Mouse (Mus musculus): Measurements from ENCODE around the gene Cr2. TPM values are rescaled to one million over a fixed set of nuclear protein-coding genes. Genes with fewer than 3 reads are reported as not detected.

Gene Cr2
- not detected in 2 replicates for polyA plus RNA-seq (2012; rRNA removed)

GRCm38 (mm10) chr1:195175980-195176931, at the start of gene Cr2:
Gene Cr2, minus strand, starts transcription at chr1:195176716.

GRCm38 (mm10) chr1:195130953-195131674, 45.4 kb downstream of the Cr2 start, which contains the start of gene Cr1l:
Gene Cr1l, minus strand, starts transcription at chr1:195131586.

GRCm38 (mm10) chr1:195092220-195092720, 84.2 kb downstream of the Cr2 start, which contains the start of gene Cd46:
Gene Cd46, minus strand, starts transcription at chr1:195092249.

Other genes starting within 250 kb of the Cr2 start
- 56.2 and 70.4 TPM in 2 replicates for gene Cd34, start 237.9 kb downstream of the Cr2 start, polyA plus RNA-seq (2012; rRNA removed)
- gene Cd46, start 84.5 kb downstream of the Cr2 start, polyA plus RNA-seq (2012; rRNA removed): 0.21 and 0.46 TPM in 2 replicates
- gene Cr1l, start 45.1 kb downstream of the Cr2 start, polyA plus RNA-seq (2012; rRNA removed): 28.2 and 29.1 TPM in 2 replicates

All from ovary, adult 2 months (tissue).